Mouse (Mus musculus) spleen, adult 2 months (tissue): ENCODE data around the gene Gm21985. TPM values are rescaled to one million over a fixed set of nuclear protein-coding genes. Genes with fewer than 3 reads are reported as not detected.
"Not testable (repeated sequence)": the region's sequence is repeated elsewhere in the genome, so short reads cannot be mapped to it uniquely, and the experiment has no call there.

Experiments used
- DNase-seq, 2 experiments: peaks; one replicate each; pipeline versions ENCODE4 v3.0.0 to v3.0.0-alpha.2; 2012 to 2021; ENCODE audit warnings: low spot score in 2 of 2, low read depth in 1 of 2
- H3K27ac ChIP-seq: fragments of 200-500 bp; 2 replicates; pipeline ENCODE4 v1.5.1; 2012; ENCODE audit warnings: low read length, inconsistent platforms; ENCODE audit not compliant: insufficient read depth
- H3K27me3 ChIP-seq: fragments of 200-500 bp; 2 replicates; pipeline ENCODE4 v1.6.1; 2012; ENCODE audit warnings: mild to moderate bottlenecking, moderate library complexity, low read length, inconsistent platforms; ENCODE audit not compliant: control insufficient read depth, insufficient read depth
- H3K36me3 ChIP-seq: fragments of 200-500 bp; 2 replicates; pipeline ENCODE4 v1.6.1; 2012; ENCODE audit warnings: mild to moderate bottlenecking, low read length, inconsistent platforms; ENCODE audit not compliant: control insufficient read depth, insufficient read depth
- H3K4me1 ChIP-seq: fragments of 200-500 bp; 2 replicates; pipeline ENCODE4 v1.6.1; 2011; ENCODE audit warnings: inconsistent platforms; ENCODE audit not compliant: control insufficient read depth, insufficient read depth, insufficient read length
- H3K4me3 ChIP-seq: fragments of 200-500 bp; 2 replicates; pipeline ENCODE4 v1.5.1; 2011; ENCODE audit warnings: mild to moderate bottlenecking, inconsistent platforms; ENCODE audit not compliant: insufficient read depth, insufficient read length; ENCODE audit errors: extremely low read depth
- CTCF ChIP-seq: fragments of 200-500 bp; IDR thresholded peaks from 2 replicates; pipeline ENCODE4 v1.5.1; 2011; ENCODE audit warnings: mild to moderate bottlenecking, inconsistent platforms; ENCODE audit not compliant: insufficient read depth, insufficient read length, insufficient replicate concordance; ENCODE audit errors: extremely low read depth
- POLR2A ChIP-seq: fragments of 200-500 bp; IDR thresholded peaks from 2 replicates; pipeline ENCODE4 v1.6.1; 2011; ENCODE audit warnings: low read depth, low read length, inconsistent platforms
- WGBS: fragments of 180-500 bp; shearing (Covaris S2); methylation state at CpG from one replicate; pipeline ENCODE4 v1.1.7; 2018; 5-methylcytosine and 5-hydroxymethylcytosine counted together
- polyA plus RNA-seq: library from polyadenylated mRNA; depleted of rRNA; stranded (reverse); fragments of >200 nt; gene quantifications from 2 replicates; pipeline ENCODE4 v1.2.3, GENCODE M21; 2012

Gm21985 gene
- polyA plus RNA-seq, 1 experiment = not detected

DNA sequence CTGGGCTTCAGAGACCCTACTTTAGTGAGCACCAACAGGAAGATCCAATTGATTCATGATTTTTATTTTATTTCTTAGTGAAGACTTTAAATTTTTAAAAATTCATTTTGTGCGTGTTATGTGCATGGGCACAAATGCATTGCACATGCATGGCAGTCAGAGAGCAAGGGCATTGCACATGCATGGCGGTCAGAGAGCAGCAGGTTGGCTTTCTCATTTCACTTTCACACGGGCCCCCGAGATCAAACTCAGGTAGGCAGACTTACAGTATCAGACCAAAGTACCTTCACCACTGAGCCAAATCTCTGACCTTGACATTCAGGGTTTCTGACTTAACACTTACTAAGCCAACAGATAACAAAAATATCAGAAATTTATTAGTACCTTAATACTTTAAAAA, 163.6 kb downstream of the Gm21985 start:
- no peak overlapping the region for H3K4me3 ChIP-seq
- no peak overlapping the region for H3K27ac ChIP-seq
- no peaks in the 10 kb centered on the region for H3K36me3 ChIP-seq
- DNase-seq = no peak
- TF ChIP-seq POLR2A (no peak), CTCF (no peak)
- H3K27me3 ChIP-seq = no peaks in the 10 kb centered on the region
- no peaks in the 10 kb centered on the region for H3K4me1 ChIP-seq
- WGBS = 88% methylated on average over 4 of the region's 4 CpGs

DNA sequence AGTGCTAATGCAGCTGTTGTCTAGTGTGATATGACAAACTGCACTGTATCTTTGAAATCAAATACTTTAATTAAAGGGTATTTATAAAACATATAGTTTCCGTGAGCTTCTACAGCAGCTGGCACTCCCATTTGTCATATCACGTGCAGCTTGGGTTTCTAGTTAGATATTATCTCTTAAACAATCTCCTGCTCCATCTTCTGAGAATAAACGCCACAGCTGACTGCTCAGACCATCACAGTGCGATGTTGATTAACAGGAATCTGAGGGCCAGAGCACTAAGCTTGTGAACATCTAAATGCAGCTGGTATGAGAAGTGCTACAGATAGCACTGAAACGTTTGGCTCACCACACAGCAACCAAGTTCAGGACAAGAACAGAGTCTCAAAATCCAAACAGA, 164.3 kb downstream of the Gm21985 start:
- no peaks in the 10 kb centered on the region for H3K36me3 ChIP-seq
- H3K4me1 ChIP-seq = no peaks in the 10 kb centered on the region
- no peak overlapping the region for H3K4me3 ChIP-seq
- H3K27ac ChIP-seq = no peak overlapping the region
- TF ChIP-seq CTCF (no peak), POLR2A (no peak)
- 51% methylated on average over 5 of the region's 5 CpGs for WGBS
- no peaks in the 10 kb centered on the region for H3K27me3 ChIP-seq
- DNase-seq = no peak

DNA sequence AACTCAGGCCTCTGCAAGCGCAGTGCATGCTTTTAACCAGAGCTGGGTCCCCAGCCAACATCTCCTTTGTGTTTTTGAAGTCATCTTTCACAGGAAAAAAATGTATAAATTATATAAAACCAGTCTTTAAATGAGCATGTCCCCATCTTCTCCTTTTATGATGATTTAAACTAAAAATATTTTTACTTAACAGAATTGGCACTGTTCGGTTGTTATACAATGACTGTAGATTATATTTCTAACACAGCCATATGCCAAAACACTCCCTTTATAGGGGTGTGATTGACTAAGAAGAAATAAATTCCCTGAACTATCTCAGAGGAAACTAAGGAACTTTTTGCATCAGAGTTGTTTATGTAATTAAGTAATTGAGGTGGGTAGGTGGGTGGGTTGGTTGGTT, 166.4 kb downstream of the Gm21985 start:
- H3K36me3 ChIP-seq = no peaks in the 10 kb centered on the region
- WGBS = 86% methylated on average over 2 of the region's 2 CpGs
- DNase-seq = no peak
- H3K27ac ChIP-seq = no peak overlapping the region
- H3K4me1 ChIP-seq = peaks cover 2% of the 10 kb centered on the region; the same call in 1 of the 2 replicates
- H3K4me3 ChIP-seq = no peak overlapping the region
- no peak for TF ChIP-seq CTCF
- no peak for TF ChIP-seq POLR2A
- H3K27me3 ChIP-seq = no peaks in the 10 kb centered on the region

DNA sequence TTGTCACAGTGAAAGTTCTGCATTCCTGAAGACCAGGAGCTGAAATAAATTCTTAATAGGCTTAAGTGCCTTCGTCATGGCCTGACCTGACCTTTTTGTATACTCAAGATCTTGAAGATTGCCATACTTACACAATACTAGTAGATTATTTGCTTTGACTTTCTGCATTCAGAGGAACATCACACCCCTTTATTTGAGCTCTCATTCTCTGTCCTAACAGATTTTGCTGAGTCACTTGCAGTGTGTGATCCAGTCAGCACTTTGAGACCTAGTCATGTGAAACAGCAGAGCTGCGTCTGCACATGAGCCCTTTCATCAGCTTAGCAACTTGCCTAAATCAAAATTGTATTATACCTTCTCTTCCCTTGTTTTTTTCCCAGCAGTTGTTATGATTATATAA, 167.2 kb downstream of the Gm21985 start:
- DNase-seq = no peak
- peaks cover 2% of the 10 kb centered on the region; the same call in 1 of the 2 replicates for H3K4me1 ChIP-seq
- H3K36me3 ChIP-seq = no peaks in the 10 kb centered on the region
- 69% methylated on average over 2 of the region's 2 CpGs for WGBS
- H3K27me3 ChIP-seq = no peaks in the 10 kb centered on the region
- H3K27ac ChIP-seq = no peak overlapping the region
- no peak for TF ChIP-seq POLR2A
- no peak for TF ChIP-seq CTCF
- no peak overlapping the region for H3K4me3 ChIP-seq

DNA sequence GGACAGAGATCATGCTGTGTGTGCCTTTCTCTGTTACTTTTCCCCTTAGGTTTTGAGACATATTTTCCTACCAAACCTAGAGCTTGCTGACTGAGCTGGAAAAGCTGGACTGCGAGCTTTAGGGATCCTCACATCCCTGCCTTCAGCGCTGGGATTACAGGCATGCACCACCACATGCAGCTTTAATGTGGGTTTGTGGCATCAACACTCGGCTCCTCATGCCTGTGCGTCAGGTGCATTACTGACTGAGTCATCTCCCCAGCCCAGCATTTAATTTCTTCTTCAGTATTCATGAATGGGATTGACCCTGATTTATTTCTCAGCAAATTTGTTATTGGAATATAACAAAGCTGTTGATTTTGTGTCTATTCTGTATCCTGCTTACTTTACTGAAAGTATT, 170.2 kb downstream of the Gm21985 start:
- no peaks in the 10 kb centered on the region for H3K27me3 ChIP-seq
- no peak for DNase-seq
- TF ChIP-seq POLR2A = no peak
- TF ChIP-seq CTCF = no peak
- 77% methylated on average over 4 of the region's 4 CpGs for WGBS
- H3K4me3 ChIP-seq = no peak overlapping the region
- no peak overlapping the region for H3K27ac ChIP-seq
- H3K4me1 ChIP-seq = peaks cover 2% of the 10 kb centered on the region; the same call in 1 of the 2 replicates
- no peaks in the 10 kb centered on the region for H3K36me3 ChIP-seq

DNA sequence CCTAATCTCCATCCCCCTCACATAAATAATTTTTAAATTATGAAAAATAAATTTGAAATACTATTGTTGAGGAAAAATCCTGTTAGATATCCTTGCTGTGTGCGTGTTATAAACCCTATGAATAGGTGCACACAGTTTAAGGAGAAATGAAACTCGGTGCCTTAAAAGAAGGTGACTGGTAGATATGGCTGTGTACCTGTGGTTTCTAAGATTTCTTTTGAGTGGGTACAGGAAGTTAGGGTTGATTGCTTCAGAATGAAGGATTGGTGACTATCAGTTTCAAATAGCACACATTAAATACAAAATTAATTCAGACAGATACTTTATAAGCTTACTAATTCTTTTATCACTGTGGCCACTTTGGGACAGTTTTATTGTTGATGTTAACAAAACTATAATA, 171.5 kb downstream of the Gm21985 start:
- peaks cover 2% of the 10 kb centered on the region; the same call in 1 of the 2 replicates for H3K4me1 ChIP-seq
- WGBS = 34% methylated on average over 2 of the region's 2 CpGs
- TF ChIP-seq CTCF = no peak
- TF ChIP-seq POLR2A = no peak
- H3K27ac ChIP-seq = peak overlapping the region; percentile 42; the same call in 1 of the 2 replicates
- no peak for DNase-seq
- no peaks in the 10 kb centered on the region for H3K36me3 ChIP-seq
- no peak overlapping the region for H3K4me3 ChIP-seq
- no peaks in the 10 kb centered on the region for H3K27me3 ChIP-seq

DNA sequence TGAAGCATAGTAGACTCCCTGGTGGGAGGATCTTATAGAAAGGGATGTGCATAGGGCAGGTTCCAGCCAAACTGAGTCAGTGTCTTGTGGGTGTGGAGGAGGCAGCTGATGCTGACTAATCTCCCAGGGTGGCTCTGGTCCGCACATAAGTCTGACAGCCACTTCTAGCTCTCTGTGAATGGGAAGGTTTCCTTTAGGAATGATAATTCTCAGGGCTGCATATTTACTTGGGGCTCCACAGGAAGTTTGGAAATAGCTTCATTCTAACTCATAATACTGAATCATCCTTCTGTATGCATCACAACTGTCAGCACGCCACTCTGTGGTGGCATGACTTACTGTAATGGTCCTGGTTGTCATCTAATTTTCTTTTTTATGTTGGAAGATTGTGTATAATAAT, 177.4 kb downstream of the Gm21985 start:
- Histone ChIP-seq H3K4me3 (no peak overlapping the region), H3K36me3 (no peaks in the 10 kb centered on the region), H3K27ac (no peak overlapping the region), H3K4me1 (peaks cover 3% of the 10 kb centered on the region; the same call in 1 of the 2 replicates), H3K27me3 (no peaks in the 10 kb centered on the region; the same call in 1 of the 2 replicates)
- DNase-seq = no peak
- 79% methylated on average over 2 of the region's 2 CpGs for WGBS
- no peak for TF ChIP-seq CTCF
- TF ChIP-seq POLR2A = no peak

DNA sequence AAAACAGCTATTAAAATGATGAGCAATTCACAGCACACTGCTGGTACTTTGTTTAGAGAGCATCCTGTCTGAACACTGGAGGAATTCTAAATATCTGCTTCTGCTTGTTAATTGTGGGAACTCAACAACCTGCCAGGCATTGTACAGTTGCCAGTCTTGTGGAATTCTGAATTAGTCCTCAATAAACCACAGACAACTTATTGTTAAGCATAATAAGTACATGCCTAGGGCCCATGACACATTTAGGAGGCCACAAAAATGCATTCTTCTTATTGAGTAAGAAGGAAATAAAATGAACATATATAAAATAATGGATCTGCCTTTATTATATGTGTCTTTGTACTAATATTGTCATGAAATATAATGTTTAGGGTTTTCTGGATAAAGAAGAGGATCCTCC, 179.4 kb downstream of the Gm21985 start:
- H3K4me1 ChIP-seq = peaks cover 3% of the 10 kb centered on the region; the same call in 1 of the 2 replicates
- no peaks in the 10 kb centered on the region for H3K36me3 ChIP-seq
- H3K27ac ChIP-seq = no peak overlapping the region
- no peaks in the 10 kb centered on the region; the same call in 1 of the 2 replicates for H3K27me3 ChIP-seq
- no peak overlapping the region for H3K4me3 ChIP-seq
- no peak for DNase-seq
- TF ChIP-seq POLR2A = no peak
- no peak for TF ChIP-seq CTCF

DNA sequence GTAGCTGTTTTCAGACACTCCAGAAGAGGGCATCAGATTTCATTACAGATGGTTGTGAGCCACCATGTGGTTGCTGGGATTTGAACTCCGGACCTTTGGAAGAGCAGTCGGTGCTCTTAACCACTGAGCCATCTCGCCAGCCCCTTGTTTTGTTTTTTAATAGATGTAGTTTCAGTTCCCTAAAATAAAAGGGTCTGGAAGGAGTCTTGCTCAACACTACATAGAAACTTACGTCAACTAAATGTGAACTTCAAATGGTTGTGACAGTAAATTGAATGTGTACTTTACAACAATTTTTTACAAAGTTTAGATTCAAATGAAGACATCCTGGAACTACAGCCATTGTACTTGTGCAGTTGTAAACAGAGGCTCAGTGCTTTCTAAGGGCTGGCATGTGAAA, 181.9 kb downstream of the Gm21985 start:
- H3K36me3 ChIP-seq, H3K4me3 ChIP-seq, H3K4me1 ChIP-seq, H3K27me3 ChIP-seq: not testable (repeated sequence)
- H3K27ac ChIP-seq = peak overlapping the region; percentile 54; the same call in 1 of the 2 replicates
- peak in 1 of 2 experiments; percentile 19 for DNase-seq
- WGBS = 32% methylated on average over 4 of the region's 4 CpGs
